Mouse (Mus musculus): Measurements from ENCODE around the gene Rhobtb3.
A peak's percentile ranks its signal among the peaks of the same experiment; 100 is the strongest.

The Rhobtb3 gene

DNA sequence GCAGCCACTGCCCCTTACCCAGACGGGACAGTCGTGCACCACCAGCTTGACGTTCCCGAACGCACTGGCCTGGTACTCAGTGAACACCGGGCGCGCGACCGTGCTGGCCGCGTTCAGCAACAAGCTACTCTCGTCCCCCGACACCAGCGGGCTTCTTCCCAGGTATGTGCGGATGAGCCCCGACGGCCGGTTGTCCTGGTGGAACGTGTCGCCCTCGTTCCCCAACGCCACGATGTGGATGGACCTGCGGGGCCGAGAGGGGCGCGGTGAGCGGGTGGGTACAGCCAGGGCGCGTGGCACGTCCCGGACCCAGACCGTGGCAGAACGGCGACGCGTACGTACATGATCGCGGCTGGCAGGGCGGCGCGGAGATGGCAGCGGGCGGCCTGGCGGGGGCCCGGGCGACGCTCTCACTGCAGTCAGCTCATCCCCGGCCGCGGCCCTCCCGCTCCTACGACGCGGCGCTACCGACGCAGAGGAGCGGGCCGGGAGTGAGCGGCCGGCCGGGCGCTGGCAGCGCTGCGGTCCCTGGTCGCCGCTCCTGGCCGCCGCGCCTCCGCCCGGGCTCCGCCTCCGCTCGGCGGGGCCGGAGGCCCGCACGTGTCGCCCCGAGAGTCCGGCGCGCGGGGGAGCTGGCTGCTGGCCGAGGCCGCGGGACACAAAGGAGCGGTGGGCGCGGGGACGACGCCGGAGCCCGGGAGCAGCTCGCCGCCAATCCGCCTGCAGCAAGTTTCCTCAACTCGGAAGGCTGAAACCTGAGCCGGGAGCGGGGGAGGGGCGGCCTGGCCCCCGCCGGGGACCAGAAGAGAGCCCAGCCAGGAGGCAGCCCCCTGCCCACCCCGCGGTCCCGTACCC lies at the start of gene Rhobtb3:
Gene Rhobtb3 (minus strand): TSS at position 737 of the 855 bp plus-strand sequence.
- ATAC-seq (ENCODE audit: insufficient number of reproducible peaks, low FRiP score, low TSS enrichment) = peak; percentile 84

DNA sequence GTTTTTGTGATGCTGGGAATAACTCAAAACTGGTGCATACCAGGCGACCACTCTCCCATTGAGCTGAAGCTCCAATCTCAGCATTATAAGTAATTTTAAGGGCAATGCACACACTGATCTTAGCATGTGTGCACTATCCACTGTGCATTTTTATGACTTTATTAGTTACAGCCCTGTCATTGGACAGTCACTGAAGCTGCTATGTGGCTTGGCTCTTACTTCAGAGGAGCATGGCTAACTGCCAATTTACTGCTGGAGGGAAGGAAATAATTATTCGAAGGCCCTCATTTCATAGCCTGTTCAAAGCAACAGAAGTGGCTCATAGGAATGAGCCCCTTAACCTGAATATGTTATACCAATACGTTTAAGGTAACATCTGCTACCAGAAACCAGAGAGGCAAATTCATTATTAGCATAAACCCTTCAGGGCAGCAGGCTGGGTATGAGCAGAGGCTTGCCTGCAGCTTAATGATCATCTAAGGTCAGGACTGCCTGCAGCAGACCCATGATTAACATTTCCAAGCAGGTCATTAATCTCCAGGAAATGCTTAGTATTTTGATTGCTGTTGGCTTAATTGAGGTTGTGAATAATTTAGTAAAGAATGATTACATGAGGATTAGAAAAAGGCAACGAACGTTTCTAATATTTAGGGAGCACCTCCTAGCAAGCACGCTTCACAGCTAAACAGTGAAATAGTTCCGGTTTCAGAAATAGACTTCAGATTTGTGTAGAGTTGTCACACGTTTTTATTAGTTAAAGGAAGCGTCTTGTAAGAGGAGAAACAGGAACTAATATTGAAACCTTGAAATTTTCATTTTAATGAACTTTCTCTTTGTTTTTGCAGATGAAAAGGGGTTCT lies 48.7 kb upstream of the Rhobtb3 start:
- 0 out of 2 replicates have a peak, but pooled peaks have one; percentile 10 for ATAC-seq (ENCODE audit: insufficient number of reproducible peaks, low FRiP score, low TSS enrichment)

DNA sequence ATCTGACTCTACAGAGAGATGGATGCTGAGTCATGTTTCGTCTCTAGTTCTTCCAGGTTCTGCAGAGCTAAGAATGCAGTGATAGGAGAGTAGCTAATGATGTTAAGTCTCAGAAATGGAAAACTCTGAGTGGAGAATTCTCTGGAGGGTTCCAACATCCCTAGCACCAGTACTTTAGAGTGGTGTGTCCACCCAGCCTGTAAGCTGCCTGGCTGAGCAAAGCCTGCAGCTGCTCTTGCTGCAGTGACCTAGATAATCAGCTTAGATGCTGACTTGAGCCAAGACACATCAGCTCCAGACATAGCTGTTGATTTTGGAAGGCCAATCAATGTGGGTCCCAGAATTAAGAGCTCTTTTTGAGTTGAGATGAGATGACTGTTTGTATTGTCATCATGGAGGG lies 44.4 kb upstream of the Rhobtb3 start:
- ATAC-seq (ENCODE audit: insufficient number of reproducible peaks, low FRiP score, low TSS enrichment) = peak; percentile 66

DNA sequence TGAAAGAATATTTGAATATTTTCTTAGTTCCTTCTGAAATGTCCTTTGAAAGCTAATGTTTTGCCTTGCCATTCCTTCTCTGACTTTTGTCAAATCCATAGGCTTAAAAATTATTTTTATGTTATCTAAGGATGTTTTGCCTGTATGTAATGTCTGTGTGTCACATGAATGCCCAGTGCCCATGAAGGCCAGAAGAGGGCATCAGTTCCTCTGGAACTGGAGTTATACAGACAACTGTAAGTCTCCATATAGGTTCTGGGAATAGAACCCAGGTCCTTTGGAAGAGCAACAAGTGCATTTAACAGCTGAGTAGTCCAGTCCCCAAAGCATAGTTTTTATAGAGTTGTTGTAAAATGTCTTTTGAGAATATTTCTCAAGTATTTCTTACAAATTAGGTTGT lies 38.2 kb upstream of the Rhobtb3 start:
- ATAC-seq (ENCODE audit: insufficient number of reproducible peaks, low FRiP score, low TSS enrichment) = no peak

DNA sequence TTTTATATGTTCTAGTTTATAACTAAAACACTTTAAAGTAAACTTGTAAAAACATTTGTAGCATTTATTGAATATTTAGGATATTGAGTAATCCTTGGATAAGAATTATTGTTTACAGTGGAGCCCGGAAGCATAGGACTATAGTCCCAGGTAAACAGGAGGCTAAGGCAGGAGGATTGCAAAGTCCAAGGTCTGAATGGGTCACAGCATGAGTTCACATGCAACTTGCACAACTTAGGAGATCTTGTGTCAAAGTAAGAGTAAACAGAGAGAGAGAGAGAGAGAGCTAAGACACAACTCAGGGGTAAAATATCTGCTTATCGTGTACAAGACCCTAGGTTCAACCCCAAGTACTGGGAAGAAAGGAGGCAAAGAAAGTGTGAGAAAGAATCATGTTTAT lies 32.9 kb upstream of the Rhobtb3 start:
- ATAC-seq (ENCODE audit: insufficient number of reproducible peaks, low FRiP score, low TSS enrichment) = no peak

GRCm38 (mm10) chr13:75976218-75976617 lies 32.5 kb upstream of the Rhobtb3 start:
- ATAC-seq (ENCODE audit: insufficient number of reproducible peaks, low FRiP score, low TSS enrichment) = no peak

DNA sequence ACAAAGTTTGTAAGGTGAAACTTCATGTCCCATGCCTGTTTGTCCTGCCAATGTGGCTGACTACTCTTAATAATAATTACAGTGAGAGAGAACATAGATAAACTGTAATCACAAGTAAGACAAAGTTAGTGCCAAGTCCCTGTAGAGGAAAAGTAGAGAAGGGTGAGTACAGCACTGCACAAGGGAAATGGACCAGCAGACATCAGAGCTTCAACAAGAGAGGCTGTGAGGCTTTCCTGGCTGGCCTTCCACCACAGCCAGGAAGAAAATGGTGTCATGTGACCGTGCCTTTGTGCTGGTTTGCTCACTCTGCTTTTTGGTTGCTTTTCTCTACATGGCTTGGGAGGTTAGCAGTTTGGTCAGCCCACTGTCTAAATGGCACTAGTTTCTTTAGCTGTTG lies 31.9 kb upstream of the Rhobtb3 start:
- 0 out of 2 replicates have a peak, but pooled peaks have one; percentile 45 for ATAC-seq (ENCODE audit: insufficient number of reproducible peaks, low FRiP score, low TSS enrichment)

DNA sequence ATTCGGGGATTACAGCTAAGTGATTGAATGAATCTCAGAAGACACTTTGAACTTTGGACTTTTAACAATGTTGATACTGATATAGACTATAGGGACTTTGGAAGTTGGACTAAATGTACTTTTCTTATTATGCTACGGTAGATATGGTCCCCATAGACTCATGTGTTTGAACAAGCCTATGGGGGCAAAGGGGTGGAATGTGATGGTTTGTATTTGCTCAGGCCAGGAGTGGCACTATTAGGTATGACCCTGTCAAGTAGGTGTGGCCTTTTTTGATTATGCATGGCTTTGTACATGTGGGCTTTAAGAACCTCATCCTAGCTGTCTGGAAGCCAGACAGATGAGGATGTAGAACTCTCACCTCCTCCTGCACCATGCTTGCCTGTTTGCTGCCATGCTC lies 30.8 kb upstream of the Rhobtb3 start:
- ATAC-seq (ENCODE audit: insufficient number of reproducible peaks, low FRiP score, low TSS enrichment) = no peak

- no peak for ATAC-seq (ENCODE audit: insufficient number of reproducible peaks, low FRiP score, low TSS enrichment)
Observed at GRCm38 (mm10) chr13:75966850-75967249, 23.1 kb upstream of the Rhobtb3 start, which contains the start of gene Spata9. Spata9 (plus strand) TSS chr13:75967150.

GRCm38 (mm10) chr13:75955357-75955992 lies 11.8 kb upstream of the Rhobtb3 start:
- ATAC-seq (ENCODE audit: insufficient number of reproducible peaks, low FRiP score, low TSS enrichment) = no peak

DNA sequence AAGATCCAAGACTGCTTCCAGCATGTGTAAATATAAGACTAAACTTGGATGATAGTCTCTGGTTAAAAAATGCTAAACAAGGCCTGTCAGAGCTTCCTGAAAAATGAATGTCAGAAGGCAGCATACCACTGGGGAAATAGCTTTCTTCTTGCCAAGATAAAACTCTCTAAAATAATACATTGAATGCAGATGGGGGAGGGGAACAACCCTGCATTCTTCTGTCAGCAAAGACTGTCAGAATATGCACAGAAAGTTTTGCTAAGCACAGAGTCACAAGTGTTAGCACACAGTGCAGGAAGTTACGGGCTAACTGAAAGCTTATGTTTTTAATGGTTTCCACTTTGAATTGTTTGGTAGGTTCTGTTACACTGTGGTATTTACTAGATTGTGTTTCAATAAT lies 6.6 kb upstream of the Rhobtb3 start:
- ATAC-seq (ENCODE audit: insufficient number of reproducible peaks, low FRiP score, low TSS enrichment) = no peak

- ATAC-seq (ENCODE audit: insufficient number of reproducible peaks, low FRiP score, low TSS enrichment) = no peak
Observed at GRCm38 (mm10) chr13:75944044-75944820, 507 bp upstream of the Rhobtb3 start.

DNA sequence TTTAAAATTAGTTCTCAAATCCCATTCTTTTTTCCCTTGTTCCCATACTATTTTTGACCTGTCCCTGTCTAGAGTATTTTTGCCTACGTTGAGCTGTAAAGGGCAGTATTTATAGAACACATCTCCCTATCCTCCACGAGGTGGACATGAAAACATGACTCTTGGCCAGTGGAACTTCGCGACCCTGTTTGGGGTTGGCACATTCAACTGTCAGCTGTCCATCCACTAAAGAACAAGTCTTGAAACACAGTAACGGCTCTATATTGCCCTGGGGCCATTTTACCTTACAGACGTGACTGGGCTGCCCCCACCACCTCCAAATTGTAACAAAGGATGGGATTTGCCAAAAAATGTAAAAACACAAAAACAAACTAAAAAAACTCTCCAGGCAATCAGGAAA lies 994 bp downstream of the Rhobtb3 start:
- ATAC-seq (ENCODE audit: insufficient number of reproducible peaks, low FRiP score, low TSS enrichment) = no peak

- ATAC-seq (ENCODE audit: insufficient number of reproducible peaks, low FRiP score, low TSS enrichment) = no peak
Observed at GRCm38 (mm10) chr13:75941518-75942295, 2.0 kb downstream of the Rhobtb3 start.

DNA sequence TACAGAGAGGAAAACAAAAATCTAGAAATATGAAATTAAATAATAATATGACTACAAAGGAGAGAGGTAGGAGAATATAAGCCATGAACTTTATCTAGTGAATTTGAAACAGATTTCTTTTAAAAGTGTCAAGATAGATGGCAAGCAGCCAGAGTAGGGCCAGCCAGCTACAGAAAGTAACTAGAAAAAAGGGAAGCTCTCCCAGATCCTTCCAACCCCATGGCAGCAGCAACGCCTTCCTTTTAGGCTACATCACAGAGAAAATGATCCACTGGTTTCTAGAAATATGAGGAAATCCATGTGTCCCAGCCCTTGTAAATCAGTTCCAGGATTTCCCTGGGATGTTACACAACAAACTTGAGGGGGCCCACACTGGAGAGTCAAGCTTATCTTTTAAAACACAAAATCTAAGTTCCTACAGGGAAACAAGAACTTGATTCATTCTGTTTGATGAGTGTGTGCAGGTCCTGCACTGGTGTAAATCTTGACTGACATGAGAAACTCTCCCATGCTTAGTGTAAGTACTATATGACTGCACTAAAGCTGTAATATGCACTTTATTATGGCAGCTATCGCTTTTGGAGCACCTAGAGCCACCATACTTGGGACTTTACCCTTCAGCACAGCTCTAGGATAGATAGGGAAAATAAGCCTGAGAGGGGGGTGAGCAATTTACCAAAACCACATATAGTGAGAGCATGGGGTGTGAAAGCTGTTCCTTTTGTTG lies 2.8 kb downstream of the Rhobtb3 start:
- ATAC-seq (ENCODE audit: insufficient number of reproducible peaks, low FRiP score, low TSS enrichment) = no peak

- no peak for ATAC-seq (ENCODE audit: insufficient number of reproducible peaks, low FRiP score, low TSS enrichment)
Observed at GRCm38 (mm10) chr13:75938866-75939265, 4.9 kb downstream of the Rhobtb3 start.

DNA sequence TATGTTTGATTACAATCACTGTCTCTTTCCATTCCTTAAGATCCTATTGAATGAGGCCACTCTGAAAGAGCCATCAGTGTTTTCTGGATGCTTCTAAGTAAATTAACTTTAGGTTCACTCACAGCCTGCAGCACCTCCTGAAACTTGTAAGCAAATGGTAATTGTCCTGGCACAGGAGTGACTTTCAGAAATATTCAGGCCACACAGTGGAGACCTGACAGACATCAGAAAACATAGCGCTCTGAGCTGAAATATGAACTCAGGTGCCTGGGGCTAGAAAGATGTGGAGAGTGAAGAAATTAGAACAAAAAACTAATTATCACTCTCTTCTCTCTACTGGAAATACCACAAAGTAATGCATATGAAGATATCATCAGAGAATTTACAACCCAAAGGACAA lies 10.4 kb downstream of the Rhobtb3 start:
- ATAC-seq (ENCODE audit: insufficient number of reproducible peaks, low FRiP score, low TSS enrichment) = peak; percentile 61; the same call in 1 of the 2 replicates

GRCm38 (mm10) chr13:75931073-75931472 lies 12.7 kb downstream of the Rhobtb3 start:
- ATAC-seq (ENCODE audit: insufficient number of reproducible peaks, low FRiP score, low TSS enrichment) = peak; percentile 58
